Mouse (Mus musculus) left cerebral cortex, postnatal 25 days (tissue): ENCODE measurements around the gene Cdpf1. TPM values are rescaled to one million over a fixed set of nuclear protein-coding genes. Genes with fewer than 3 reads are reported as not detected.
A peak's percentile ranks its signal among the peaks of the same experiment; 100 is the strongest.

ENCODE experiments used
- DNase-seq, 2 experiments: peaks; one replicate each; pipeline ENCODE4 v3.0.0; 2022; ENCODE audit warnings: low spot score in 2 of 2, mixed read lengths in 1 of 2
- intact Hi-C: fragments of 180-260 bp; cut with DNase I; formaldehyde crosslinking; loops from one replicate; pipeline ENCODE4 v1.15.1; 2025
- total RNA-seq, 2 experiments: library from RNA; stranded (reverse); gene quantifications; 2 replicates each; pipeline ENCODE4 v1.2.3; 2021

The Cdpf1 gene
- 10 to 100 TPM; 21.4 to 22.6 TPM for total RNA-seq

- intact Hi-C loops, result loop anchor here (1.0 to 5.0 kb wide), 2 partner anchors 21 to 74 kb away; partner anchors contain the start of gene Ttc38
These were observed at the start of gene Cdpf1 for GRCm38 (mm10) chr15:85811535-85812277. Gene Cdpf1 (minus strand): TSS chr15:85811697.

GRCm38 (mm10) chr15:85859490-85860031 is 48.1 kb upstream of the Cdpf1 start, which contains the start of gene Gtse1:
Gene Gtse1 (plus strand): TSS chr15:85859745.
- peak; percentile 95 to 99 for DNase-seq
- intact Hi-C loops, result loop anchor here (1.0 kb wide), 1 partner anchor 20 kb away; the partner anchor contains the start of gene Trmu

More at GRCm38 (mm10) chr15:85811535-85812277, at the start of gene Cdpf1:
- DNase-seq, result peak; percentile 99

GRCm38 (mm10) chr15:85858980-85859489 is 47.5 kb upstream of the Cdpf1 start:
- DNase-seq, result no peak
- intact Hi-C loops, result loop anchor here (1.0 kb wide), 1 partner anchor 20 kb away; the partner anchor contains the start of gene Trmu

GRCm38 (mm10) chr15:85851656-85852392 is 40.3 kb upstream of the Cdpf1 start:
- DNase-seq, result no peak
- intact Hi-C loops, result no loop called here

GRCm38 (mm10) chr15:85845071-85845470 is 33.6 kb upstream of the Cdpf1 start:
- intact Hi-C loops, result no loop called here

GRCm38 (mm10) chr15:85841796-85842360 is 30.4 kb upstream of the Cdpf1 start:
- no peak for DNase-seq
- intact Hi-C loops, result loop anchor here (1.0 kb wide), 1 partner anchor 126 kb away; no protein-coding TSS in a partner anchor

More at GRCm38 (mm10) chr15:85845071-85845470, 33.6 kb upstream of the Cdpf1 start:
- no peak for DNase-seq

GRCm38 (mm10) chr15:85840983-85841382 is 29.5 kb upstream of the Cdpf1 start:
- intact Hi-C loops, result loop anchor here (1.0 kb wide), 1 partner anchor 125 kb away; no protein-coding TSS in a partner anchor
- no peak for DNase-seq

- intact Hi-C loops, result no loop called here
- DNase-seq, result no peak
These were observed 25.4 kb upstream of the Cdpf1 start for GRCm38 (mm10) chr15:85836887-85837286.

GRCm38 (mm10) chr15:85835335-85835734 is 23.8 kb upstream of the Cdpf1 start:
- DNase-seq, result no peak
- intact Hi-C loops, result no loop called here

- intact Hi-C loops, result loop anchor here (1.0 kb wide), 1 partner anchor 21 kb away; the partner anchor contains the start of gene Cdpf1
- no peak for DNase-seq
These were observed 21.1 kb upstream of the Cdpf1 start for GRCm38 (mm10) chr15:85832599-85832998.

- peak; percentile 80 to 87 for DNase-seq
- intact Hi-C loops, result loop anchor here (1.0 kb wide), 1 partner anchor 21 kb away; the partner anchor contains the start of gene Cdpf1
These were observed 20.6 kb upstream of the Cdpf1 start, which contains the start of gene Ttc38 for GRCm38 (mm10) chr15:85831954-85832590. Gene Ttc38 (plus strand): TSS chr15:85832306.

GRCm38 (mm10) chr15:85829470-85829869 is 18.0 kb upstream of the Cdpf1 start:
- no peak for DNase-seq
- intact Hi-C loops, result no loop called here

GRCm38 (mm10) chr15:85828071-85828470 is 16.6 kb upstream of the Cdpf1 start:
- intact Hi-C loops, result no loop called here
- no peak for DNase-seq

- intact Hi-C loops, result no loop called here
- no peak for DNase-seq
These were observed 15.2 kb upstream of the Cdpf1 start for GRCm38 (mm10) chr15:85826676-85827075.

- no peak for DNase-seq
- intact Hi-C loops, result no loop called here
These were observed 10.5 kb upstream of the Cdpf1 start for GRCm38 (mm10) chr15:85822011-85822359.

GRCm38 (mm10) chr15:85821203-85822010 is 9.9 kb upstream of the Cdpf1 start, which contains the start of gene Pkdrej:
Gene Pkdrej (minus strand): TSS chr15:85821734.
- intact Hi-C loops, result no loop called here
- DNase-seq, result peak; percentile 27 to 54

- intact Hi-C loops, result loop anchor here (5.0 kb wide), 1 partner anchor 76 kb away; no protein-coding TSS in a partner anchor
These were observed 1.9 kb upstream of the Cdpf1 start for GRCm38 (mm10) chr15:85813428-85813827.

More at GRCm38 (mm10) chr15:85813428-85813827, 1.9 kb upstream of the Cdpf1 start:
- DNase-seq, result no peak
